Mouse (Mus musculus) T-helper 1 cell (primary cell): ENCODE measurements around the gene Cdk1.

Source experiments
- in situ Hi-C: fragments of 300-600 bp; cut with MboI, MseI; formaldehyde crosslinking; loops from one replicate; pipeline ENCODE4 v1.15.1; 2025; ENCODE audit warnings: high pct_unique_total_duplicates

The Cdk1 gene

DNA sequence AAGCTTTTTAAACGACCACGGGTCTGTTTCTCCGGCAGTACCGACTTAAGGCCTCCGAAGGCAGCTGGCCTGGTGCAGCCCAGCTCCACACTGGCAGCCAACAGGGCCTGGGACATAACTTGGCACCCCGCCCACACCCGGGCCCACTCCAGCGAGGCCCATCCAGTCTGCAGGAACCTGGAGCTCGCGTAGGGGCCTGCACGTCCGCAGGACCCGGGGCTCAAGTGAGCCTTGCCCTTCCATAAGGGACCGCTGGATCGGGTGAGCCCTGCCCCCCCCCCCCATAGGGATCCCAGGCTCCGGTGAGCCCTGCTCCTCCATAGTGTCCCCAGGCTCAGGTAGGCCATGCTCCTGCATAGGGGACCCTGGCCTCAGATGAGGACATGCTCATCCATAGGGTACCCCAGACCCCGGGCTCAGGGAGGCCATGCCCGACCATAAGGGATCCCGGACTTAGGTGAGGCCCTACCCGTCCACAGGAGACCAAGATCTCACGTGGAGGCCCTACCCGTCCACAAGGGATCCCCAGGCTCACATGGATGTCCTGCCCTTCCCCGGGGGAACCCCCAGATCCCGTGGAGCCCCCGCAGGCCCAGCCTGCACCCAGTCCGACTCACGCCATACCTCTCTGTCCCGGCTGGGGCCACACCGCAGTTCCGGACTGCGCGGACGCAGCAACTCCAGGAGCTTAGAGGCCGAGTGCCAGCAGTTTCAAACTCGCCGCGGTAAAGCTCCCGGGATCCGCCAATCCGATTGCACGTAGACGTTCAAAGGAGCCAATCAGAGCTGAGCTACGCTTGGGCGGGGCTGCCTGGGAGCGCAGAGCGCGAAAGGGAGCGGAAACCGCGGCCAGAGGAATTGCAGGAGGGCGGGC lies at the start of gene Cdk1:
Cdk1 (minus strand) TSS at position 727 of the 874 bp plus-strand sequence.
- in situ Hi-C loops = loop anchor here (25.0 kb wide), 2 partner anchors 735 to 1865 kb away; partner anchors contain the start of gene Ccdc6

DNA sequence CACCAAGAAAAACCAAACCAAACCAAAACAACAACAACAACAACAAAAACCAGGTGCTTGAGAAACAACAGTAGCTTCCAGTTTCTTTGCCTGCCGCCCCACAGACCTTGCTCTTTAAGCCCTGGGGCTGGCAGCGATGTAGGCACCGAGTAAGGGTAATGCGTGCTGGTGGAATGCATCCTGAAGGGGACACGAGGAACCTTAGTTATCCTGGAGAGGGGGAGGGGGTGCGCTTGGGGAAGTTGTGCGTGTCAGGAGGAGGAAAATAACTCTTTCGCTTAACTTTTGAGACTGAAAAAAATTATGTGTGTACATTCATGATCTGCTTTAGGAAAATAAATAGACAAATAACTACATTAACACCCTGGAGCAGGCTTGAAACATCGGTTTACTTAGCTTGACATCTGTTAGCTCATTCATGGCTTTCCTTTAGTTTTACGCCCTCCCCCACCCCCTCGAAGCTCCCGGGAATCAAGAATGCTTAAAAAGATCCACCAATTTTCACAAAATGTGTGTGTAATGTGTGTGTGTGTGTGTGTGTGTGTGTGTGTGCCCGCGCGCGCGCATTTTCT lies 47.2 kb upstream of the Cdk1 start:
- in situ Hi-C loops = no loop called here

DNA sequence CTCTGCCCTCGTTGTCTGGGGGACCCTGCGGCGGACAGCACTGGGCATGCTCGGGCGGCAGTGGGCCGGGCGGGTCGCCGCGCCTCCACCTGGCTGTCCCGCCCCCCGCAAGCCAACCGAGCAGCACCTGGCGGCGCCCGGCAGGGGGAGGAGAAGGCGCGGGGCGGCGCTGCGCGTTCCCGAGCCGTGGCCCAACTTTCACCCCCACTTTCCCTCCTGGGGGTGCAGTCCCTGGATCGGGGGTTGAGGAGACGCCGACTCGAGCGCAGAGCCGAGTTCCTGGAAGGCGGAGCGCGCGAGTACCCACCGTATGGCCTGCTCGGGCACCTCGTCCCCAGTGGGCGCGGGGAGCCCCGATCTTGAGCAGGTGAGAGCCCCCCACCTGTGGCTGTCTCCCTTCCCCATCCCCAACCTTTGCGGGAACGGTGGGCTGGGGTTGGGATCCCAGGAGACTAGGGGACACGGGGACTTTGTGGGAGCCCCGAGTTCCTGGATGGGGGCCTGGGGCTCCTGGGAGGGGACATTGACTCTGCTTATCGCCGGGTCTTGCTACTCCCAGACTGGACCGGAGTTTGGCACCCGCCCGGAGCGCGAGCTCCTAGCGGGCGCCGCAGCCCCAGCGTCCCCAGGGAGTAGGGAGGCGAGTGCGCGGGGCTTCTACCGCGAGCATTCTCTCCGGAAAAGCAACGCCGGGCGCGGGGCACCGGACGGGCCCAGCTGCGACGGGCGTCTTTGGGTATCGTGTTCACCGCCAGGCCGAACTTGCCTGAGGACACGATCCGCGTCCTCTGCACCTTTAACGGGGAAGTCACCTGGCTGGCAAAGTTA lies 46.2 kb upstream of the Cdk1 start, which contains the start of gene Ank3:
Ank3 (plus strand) TSS at position 11 of the 828 bp plus-strand sequence.
- in situ Hi-C loops = no loop called here

GRCm38 (mm10) chr10:69398197-69398762 lies 45.5 kb upstream of the Cdk1 start:
- in situ Hi-C loops = no loop called here

GRCm38 (mm10) chr10:69389511-69389910 lies 36.8 kb upstream of the Cdk1 start:
- in situ Hi-C loops = no loop called here

GRCm38 (mm10) chr10:69386767-69387166 lies 34.0 kb upstream of the Cdk1 start:
- in situ Hi-C loops = no loop called here

GRCm38 (mm10) chr10:69385136-69385535 lies 32.4 kb upstream of the Cdk1 start:
- in situ Hi-C loops = no loop called here

DNA sequence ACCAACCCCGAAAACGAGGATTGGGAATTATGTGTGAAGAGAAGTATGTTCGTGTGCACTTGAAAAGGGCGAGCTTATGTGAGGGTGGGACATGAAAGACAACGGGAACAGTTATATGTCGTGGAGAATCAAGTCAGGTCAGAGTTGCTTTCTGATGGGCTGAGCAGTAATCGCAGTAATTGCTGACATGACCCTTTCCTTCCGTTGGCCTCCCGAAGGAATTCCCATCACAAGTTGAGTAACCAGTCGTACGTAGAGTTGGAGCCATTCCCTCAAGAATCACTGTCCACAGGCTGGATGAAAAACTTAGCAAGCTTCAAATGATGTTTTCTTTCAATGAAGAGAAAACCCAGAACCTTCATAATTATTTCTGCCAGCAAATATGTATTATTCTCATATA lies 31.9 kb upstream of the Cdk1 start:
- in situ Hi-C loops = no loop called here

DNA sequence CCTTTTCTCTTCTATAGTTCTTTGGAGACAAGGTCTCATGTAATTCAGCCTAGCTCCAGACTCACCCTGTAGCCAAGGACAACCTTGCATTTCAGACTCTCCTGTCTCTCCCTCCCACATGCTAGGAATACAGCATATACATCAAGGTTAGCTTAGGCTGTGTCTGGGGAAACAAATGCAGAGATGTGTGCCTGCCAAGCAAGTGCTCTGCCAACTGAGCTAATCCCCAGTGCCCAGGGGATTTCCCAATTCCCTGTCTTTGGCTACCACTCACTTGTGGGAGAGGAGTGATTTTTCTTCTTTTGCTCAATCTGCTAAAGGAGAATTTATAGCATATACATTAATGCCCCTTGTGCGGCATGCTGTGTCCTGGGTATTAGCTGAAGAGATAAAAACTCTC lies 30.4 kb upstream of the Cdk1 start:
- in situ Hi-C loops = no loop called here

DNA sequence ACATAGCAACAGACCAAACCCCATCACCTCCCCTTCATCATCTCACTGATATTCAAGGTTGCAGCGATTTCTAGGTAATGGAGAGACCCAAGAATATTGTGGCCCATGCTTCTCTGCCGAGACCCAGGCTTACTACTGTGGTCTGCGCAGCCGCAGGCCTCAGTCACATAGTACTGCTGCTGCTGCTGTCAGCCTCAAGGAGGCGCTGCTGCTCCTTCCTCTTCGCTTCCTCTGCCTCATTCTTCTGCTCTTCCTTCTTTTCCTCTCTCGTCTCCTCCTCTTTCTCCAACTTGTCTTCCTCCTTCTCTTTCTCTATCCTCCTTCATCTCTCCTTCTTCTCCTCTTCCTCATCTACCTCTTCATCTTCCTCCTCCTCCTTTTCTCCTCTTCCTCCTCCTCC lies 22.4 kb upstream of the Cdk1 start:
- in situ Hi-C loops = no loop called here

- in situ Hi-C loops = loop anchor here (25.0 kb wide), 2 partner anchors 713 to 1887 kb away; partner anchors contain the start of gene Ccdc6
Measured at GRCm38 (mm10) chr10:69373796-69374550, 21.2 kb upstream of the Cdk1 start.

DNA sequence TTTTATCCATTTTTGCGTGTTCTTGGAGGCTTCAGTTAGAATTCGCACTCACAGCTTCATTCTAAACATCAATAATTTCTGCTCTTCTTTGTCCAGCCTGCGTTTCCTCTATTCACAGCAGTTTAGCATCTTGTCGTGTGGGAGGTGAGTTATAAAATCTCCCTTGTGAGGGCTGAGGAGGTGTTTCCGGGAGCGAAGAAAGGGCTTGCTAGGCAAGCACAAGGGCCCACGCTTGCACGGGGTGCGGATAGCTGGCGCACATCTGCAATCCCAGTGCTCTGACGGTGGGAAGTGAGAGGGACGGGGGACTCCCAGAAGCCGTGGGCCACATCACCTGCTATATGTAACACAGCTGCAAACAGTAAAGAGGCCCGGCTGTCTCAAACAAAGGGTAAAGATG lies 19.3 kb upstream of the Cdk1 start:
- in situ Hi-C loops = loop anchor here (25.0 kb wide), 2 partner anchors 715 to 1885 kb away; partner anchors contain the start of gene Ccdc6

DNA sequence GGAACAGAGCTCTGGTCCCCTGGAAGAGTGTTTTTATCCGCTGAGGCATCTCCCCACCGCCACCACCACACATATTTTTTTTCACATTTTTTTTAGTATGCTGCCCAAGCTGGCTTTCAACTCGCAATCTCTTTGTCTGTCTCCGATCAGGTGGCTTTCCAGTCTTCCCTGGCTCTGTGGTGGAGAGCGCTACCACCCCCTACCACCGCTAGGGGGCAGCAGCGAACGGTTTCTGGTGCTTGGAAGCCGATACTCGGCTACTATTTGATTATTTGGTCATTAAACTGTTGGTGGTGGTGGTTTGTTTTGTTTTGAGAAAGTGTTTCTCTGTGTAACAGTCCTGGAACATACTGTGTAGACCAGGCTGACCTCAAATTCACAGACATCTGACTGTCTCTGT lies 18.7 kb upstream of the Cdk1 start:
- in situ Hi-C loops = loop anchor here (25.0 kb wide), 2 partner anchors 716 to 1884 kb away; partner anchors contain the start of gene Ccdc6

DNA sequence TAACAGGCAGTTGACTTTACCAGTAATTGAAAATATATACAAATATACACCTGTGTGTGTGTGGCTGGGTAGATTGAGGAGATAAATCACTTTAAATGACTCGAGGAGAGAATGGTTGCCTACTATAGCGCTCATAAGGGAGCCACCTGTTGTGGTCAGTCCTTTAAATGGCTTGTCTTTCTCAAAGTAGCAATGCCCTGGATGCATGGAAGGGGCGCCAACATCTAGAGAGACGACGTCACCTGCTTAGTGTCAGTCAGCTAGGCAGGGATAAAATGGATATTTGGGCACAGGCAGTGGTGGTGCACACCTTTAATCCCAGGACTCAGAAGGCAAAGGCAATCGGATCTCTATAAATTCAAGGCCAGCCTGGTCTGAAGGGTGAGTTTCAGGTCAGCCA lies 16.6 kb upstream of the Cdk1 start:
- in situ Hi-C loops = loop anchor here (25.0 kb wide), 2 partner anchors 718 to 1882 kb away; partner anchors contain the start of gene Ccdc6

DNA sequence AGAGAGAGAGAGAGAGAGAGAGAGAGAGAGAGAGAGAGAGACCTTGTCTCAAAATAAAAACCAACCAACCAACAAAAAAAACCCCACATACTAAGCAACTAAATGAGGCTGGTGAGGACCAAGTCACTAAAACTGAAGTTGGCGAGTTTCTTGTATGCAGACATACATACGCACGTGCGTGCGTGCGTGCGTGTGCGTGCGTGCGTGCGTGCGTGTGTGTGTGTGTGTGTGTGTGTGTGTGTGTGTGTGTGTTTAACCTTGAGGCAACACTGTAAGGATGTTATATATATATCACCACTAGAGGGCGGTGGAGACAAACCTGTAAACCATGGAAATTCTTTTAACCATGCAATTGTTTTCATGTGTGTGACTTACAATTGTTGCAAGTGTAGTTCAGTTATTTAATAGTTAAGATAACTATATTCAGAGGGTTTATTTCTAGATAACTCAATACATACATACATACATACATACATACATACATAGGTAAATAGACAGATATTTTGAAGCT lies 14.2 kb upstream of the Cdk1 start:
- in situ Hi-C loops = loop anchor here (25.0 kb wide), 2 partner anchors 720 to 1880 kb away; partner anchors contain the start of gene Ccdc6

DNA sequence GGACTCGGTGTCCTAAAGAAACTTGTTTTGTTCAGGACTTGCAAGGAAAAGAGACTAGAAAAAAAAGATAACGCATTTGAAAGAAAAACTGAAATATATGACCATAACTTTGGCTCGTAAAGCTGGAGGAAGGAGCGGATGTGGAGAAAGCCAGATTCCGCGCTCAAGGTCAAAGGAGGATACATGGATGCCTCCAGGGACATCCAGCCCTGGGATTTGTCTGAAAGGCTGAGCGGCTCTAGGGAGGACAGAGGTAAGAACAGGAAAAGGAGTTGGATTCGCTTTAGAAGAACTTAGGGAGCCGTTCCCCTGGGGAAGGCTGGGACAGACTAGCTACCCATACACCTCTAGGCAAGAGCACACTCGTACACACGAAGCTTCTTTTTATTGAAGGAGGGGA lies 13.5 kb upstream of the Cdk1 start:
- in situ Hi-C loops = loop anchor here (25.0 kb wide), 2 partner anchors 721 to 1879 kb away; partner anchors contain the start of gene Ccdc6

DNA sequence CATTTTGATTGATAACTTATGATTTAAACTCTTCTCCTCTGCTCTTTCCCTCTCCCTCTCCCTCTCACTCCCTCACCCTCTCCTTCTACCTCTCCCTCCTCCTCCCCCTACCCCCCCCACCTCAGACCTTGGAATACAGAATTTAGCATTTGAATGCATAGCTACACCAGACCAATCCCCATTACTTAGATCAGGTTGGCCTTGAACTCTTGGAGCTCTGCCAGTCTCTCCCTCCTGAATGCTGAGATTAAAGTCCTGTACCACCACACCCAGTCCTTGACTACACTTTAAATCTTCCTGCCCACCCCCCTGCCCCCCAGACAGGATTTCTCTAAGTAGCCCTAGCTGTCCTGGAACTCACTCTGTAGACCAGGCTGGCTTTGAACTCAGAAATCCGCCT lies 6.9 kb upstream of the Cdk1 start:
- in situ Hi-C loops = loop anchor here (25.0 kb wide), 2 partner anchors 728 to 1872 kb away; partner anchors contain the start of gene Ccdc6

GRCm38 (mm10) chr10:69353086-69353479 lies 345 bp upstream of the Cdk1 start:
- in situ Hi-C loops = loop anchor here (25.0 kb wide), 2 partner anchors 734 to 1866 kb away; partner anchors contain the start of gene Ccdc6

DNA sequence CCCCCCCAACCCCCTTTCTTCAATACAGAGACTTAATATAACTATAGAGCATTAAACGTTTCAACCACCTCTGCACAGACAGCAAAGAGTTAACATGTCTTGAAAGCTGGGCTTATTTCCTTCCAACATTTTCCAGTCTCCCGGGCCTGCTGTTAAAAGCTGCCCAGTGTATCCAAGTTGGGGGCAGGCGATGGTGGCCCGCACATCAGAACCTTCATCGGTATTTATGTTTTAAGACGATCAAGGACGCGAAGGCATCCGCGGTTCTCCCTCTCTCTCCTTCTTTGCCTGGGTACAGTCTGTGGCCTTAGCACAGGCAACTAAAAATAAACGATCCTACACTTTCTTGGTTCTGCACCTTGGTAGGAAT lies 911 bp downstream of the Cdk1 start:
- in situ Hi-C loops = loop anchor here (25.0 kb wide), 2 partner anchors 735 to 1865 kb away; partner anchors contain the start of gene Ccdc6
